Mouse (Mus musculus) C2C12 (cell line): ENCODE data around the gene Jmjd6.

Experiments
- CTCF ChIP-seq: IDR thresholded peaks from one replicate; pipeline ENCODE4 v1.5.1; 2011; ENCODE audit not compliant: control insufficient read depth, insufficient read depth, insufficient read length
- MAX ChIP-seq: IDR thresholded peaks from one replicate; pipeline ENCODE4 v1.6.1; 2011; ENCODE audit warnings: mild to moderate bottlenecking, control low read depth
- MYOD1 ChIP-seq: IDR thresholded peaks from one replicate; pipeline ENCODE4 v1.6.1; 2011; ENCODE audit warnings: low read depth; ENCODE audit not compliant: control insufficient read depth, insufficient read length

DNA sequence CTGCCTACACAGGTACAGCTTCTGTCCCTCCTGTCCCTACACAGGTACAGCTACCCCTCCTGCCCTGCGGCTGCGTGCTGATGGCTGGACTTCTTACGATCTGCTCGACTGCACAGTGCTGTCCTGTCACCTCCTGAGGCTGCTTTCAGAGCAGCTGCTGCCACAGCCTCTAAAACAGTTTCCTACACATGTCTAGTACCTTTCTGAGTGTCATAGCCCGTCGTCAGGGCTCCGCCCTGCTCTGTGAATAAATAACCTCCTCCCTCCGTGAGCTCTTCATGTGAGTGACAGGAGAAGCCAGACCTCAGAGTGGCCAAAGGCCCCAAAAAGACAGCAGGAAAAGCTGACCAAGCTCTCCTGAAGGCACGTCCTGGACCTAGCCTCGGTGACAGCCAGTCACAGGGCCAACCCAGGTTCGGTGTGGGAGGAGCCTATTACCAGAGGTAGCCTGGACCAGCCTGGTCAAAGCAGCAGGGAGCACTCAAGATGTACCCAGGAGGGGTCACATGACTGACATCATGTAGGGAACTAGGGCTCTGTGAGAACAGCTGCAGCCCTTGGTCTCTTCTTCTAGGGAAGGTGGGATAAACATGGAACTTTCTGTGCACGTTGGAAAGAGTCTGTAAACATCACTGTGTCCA is 22.8 kb upstream of the Jmjd6 start:
- TF ChIP-seq CTCF (no peak), MYOD1 (no peak), MAX (no peak)
